Mouse (Mus musculus) cerebellum, adult 9-10 months (tissue): Measurements from ENCODE around the gene H2al1b.
A peak's percentile ranks its signal among the peaks of the same experiment; 100 is the strongest.
"Not testable (repeated sequence)": the region's sequence is repeated elsewhere in the genome, so short reads cannot be mapped to it uniquely, and the experiment has no call there.

Experiments used
- DNase-seq: peaks from one replicate; pipeline ENCODE4 v3.0.0; 2022

The H2al1b gene

GRCm38 (mm10) chrX:11302132-11302531 is at the start of gene H2al1b:
TSS of gene H2al1b (plus strand) at chrX:11302432.
- DNase-seq, result not testable (repeated sequence)

GRCm38 (mm10) chrX:11254062-11254461 is 48.2 kb upstream of the H2al1b start:
- DNase-seq, result no peak

- no peak for DNase-seq
Observed at GRCm38 (mm10) chrX:11254521-11255207, 47.6 kb upstream of the H2al1b start.

GRCm38 (mm10) chrX:11255564-11256360 is 46.5 kb upstream of the H2al1b start:
- no peak for DNase-seq

GRCm38 (mm10) chrX:11264918-11265317 is 37.3 kb upstream of the H2al1b start:
- no peak for DNase-seq

- no peak for DNase-seq
Observed at GRCm38 (mm10) chrX:11267791-11268190, 34.4 kb upstream of the H2al1b start.

- DNase-seq, result peak; percentile 22
Observed at GRCm38 (mm10) chrX:11269074-11269473, 33.2 kb upstream of the H2al1b start.

GRCm38 (mm10) chrX:11273190-11273589 is 29.0 kb upstream of the H2al1b start:
- DNase-seq, result no peak

GRCm38 (mm10) chrX:11277083-11277482 is 25.1 kb upstream of the H2al1b start:
- no peak for DNase-seq

GRCm38 (mm10) chrX:11280741-11281140 is 21.5 kb upstream of the H2al1b start:
- no peak for DNase-seq

- no peak for DNase-seq
Observed at GRCm38 (mm10) chrX:11288306-11288882, 13.8 kb upstream of the H2al1b start.

- DNase-seq, result no peak
Observed at GRCm38 (mm10) chrX:11289244-11289643, 13.0 kb upstream of the H2al1b start.

- not testable (repeated sequence) for DNase-seq
Observed at GRCm38 (mm10) chrX:11298957-11299356, 3.3 kb upstream of the H2al1b start, which contains the start of gene H2al1a. TSS of gene H2al1a (plus strand) at chrX:11299257.

GRCm38 (mm10) chrX:11305355-11305754 is 3.1 kb downstream of the H2al1b start, which contains the start of gene H2al1c:
TSS of gene H2al1c (plus strand) at chrX:11305655.
- not testable (repeated sequence) for DNase-seq

- DNase-seq, result not testable (repeated sequence)
Observed at GRCm38 (mm10) chrX:11308524-11308923, 6.3 kb downstream of the H2al1b start, which contains the start of gene H2al1d. TSS of gene H2al1d (plus strand) at chrX:11308824.

GRCm38 (mm10) chrX:11311634-11312033 is 9.4 kb downstream of the H2al1b start, which contains the start of gene H2al1e:
TSS of gene H2al1e (plus strand) at chrX:11311934.
- not testable (repeated sequence) for DNase-seq

GRCm38 (mm10) chrX:11314858-11315257 is 12.6 kb downstream of the H2al1b start, which contains the start of gene H2al1f:
TSS of gene H2al1f (plus strand) at chrX:11315158.
- not testable (repeated sequence) for DNase-seq

- DNase-seq, result not testable (repeated sequence)
Observed at GRCm38 (mm10) chrX:11317956-11318355, 15.7 kb downstream of the H2al1b start, which contains the start of gene H2al1g. TSS of gene H2al1g (plus strand) at chrX:11318256.

- DNase-seq, result not testable (repeated sequence)
Observed at GRCm38 (mm10) chrX:11321192-11321591, 19.0 kb downstream of the H2al1b start, which contains the start of gene H2al1h. TSS of gene H2al1h (plus strand) at chrX:11321492.

GRCm38 (mm10) chrX:11324359-11324758 is 22.1 kb downstream of the H2al1b start, which contains the start of gene H2al1i:
TSS of gene H2al1i (plus strand) at chrX:11324659.
- DNase-seq, result not testable (repeated sequence)

GRCm38 (mm10) chrX:11327522-11327921 is 25.3 kb downstream of the H2al1b start, which contains the start of gene H2al1j:
TSS of gene H2al1j (plus strand) at chrX:11327822.
- not testable (repeated sequence) for DNase-seq

GRCm38 (mm10) chrX:11345762-11346161 is 43.5 kb downstream of the H2al1b start:
- DNase-seq, result peak; percentile 25

GRCm38 (mm10) chrX:11346756-11347155 is 44.5 kb downstream of the H2al1b start:
- DNase-seq, result peak; percentile 63
